In the genomic region with DNA sequence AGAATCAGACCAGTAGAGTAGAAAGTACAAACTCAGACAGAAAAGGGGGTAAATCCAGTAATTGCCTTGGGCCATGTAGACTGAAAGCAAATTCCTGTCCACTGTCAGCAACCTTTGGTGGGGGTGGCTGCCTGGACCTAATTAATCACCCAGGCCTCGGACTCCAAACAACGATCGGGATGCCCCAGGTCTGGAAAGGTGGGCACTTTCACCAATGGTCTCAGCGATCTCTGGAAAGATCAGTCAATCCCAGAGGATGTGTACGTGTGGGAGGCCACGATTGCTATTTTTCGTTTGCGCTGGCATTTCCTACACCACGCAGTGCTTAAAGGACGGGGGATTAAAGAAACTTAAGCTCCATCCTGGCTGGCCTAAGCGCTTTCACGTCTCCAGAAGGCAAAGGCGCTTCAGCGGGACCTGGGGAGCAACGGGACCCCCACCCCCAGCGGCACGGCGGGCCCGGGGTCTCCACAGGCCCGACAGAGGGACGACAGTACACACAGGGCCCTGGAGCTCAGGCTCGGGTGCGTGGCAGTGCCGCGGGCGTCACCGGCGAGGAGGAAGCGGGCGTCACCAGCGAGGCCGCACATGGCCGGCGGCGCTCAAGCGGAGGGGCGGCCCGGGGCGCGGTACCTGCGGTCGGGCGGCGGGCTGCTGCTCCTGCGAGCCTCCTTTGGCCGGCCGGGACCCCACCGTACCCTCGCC, we compare ENCODE assay signal across 8 mouse cellular contexts. TPM values are rescaled to one million over a fixed set of nuclear protein-coding genes. Genes with fewer than 3 reads are reported as not detected.
DNase-seq lines count a peak whose midpoint lies in the region; ATAC-seq and TF ChIP-seq lines count a peak whose summit lies in the region.

No protein-coding gene starts in this region.

- peak overlapping the region; percentile 97 for H3K9ac ChIP-seq in forebrain, embryonic 16.5 days (replicated peaks; ENCODE audit: low read depth, low read length)
- peak overlapping the region; percentile 96 for H3K9ac ChIP-seq in midbrain, postnatal 0 days (replicated peaks; ENCODE audit: low read length, poor library complexity, severe bottlenecking)

- peak overlapping the region; percentile 86 for H3K27ac ChIP-seq in forebrain, embryonic 16.5 days (ENCODE audit: low read length)
- H3K27ac ChIP-seq in limb, embryonic 10.5 days: peak overlapping the region; percentile 98
- H3K27ac ChIP-seq in midbrain, postnatal 0 days (ENCODE audit: low read depth, low read length): peak overlapping the region; percentile 85

- peak; percentile 29 for DNase-seq in adrenal gland, postnatal 10 days
- no peak for DNase-seq in adrenal gland, adult 18-20 months (ENCODE audit: low spot score in 2 of 2)
- DNase-seq in right cerebral cortex, adult 2 months (ENCODE audit: low spot score in 2 of 2): peak; percentile 40 to 55
- DNase-seq in right cerebral cortex, postnatal 25 days: no peak
- DNase-seq in limb, embryonic 10.5 days (ENCODE audit: low spot score): no peak
- DNase-seq in midbrain, postnatal 0 days (ENCODE audit: low spot score): no peak
- DNase-seq in spleen, postnatal 14 days (ENCODE audit: low spot score in 2 of 2): no peak

- WGBS in forebrain, embryonic 16.5 days: under 1% methylated on average over 47 of the region's 49 CpGs
- WGBS in limb, embryonic 10.5 days: 1% methylated on average over 49 of the region's 49 CpGs
- WGBS in midbrain, postnatal 0 days: under 1% methylated on average over 31 of the region's 49 CpGs

- no peaks in the 10 kb centered on the region for H3K9me3 ChIP-seq in forebrain, embryonic 16.5 days (ENCODE audit: control insufficient read depth, low read length)
- H3K9me3 ChIP-seq in limb, embryonic 10.5 days (replicated peaks): no peaks in the 10 kb centered on the region
- H3K9me3 ChIP-seq in midbrain, postnatal 0 days (ENCODE audit: low read length): no peaks in the 10 kb centered on the region

- TF ChIP-seq CTCF in midbrain, postnatal 0 days (IDR thresholded peaks at IDR 0.05): no peak

- no peaks in the 10 kb centered on the region for H3K27me3 ChIP-seq in forebrain, embryonic 16.5 days (replicated peaks; ENCODE audit: control insufficient read depth, insufficient read depth, low read length)
- H3K27me3 ChIP-seq in limb, embryonic 10.5 days (ENCODE audit: low read depth, poor library complexity, severe bottlenecking): no peaks in the 10 kb centered on the region
- H3K27me3 ChIP-seq in midbrain, postnatal 0 days (ENCODE audit: insufficient read depth, low read length): no peaks in the 10 kb centered on the region

- peaks cover 11% of the 10 kb centered on the region for H3K4me1 ChIP-seq in forebrain, embryonic 16.5 days (replicated peaks; ENCODE audit: control insufficient read depth, insufficient read depth, low read length)
- peaks cover 11% of the 10 kb centered on the region for H3K4me1 ChIP-seq in limb, embryonic 10.5 days
- 0 out of 2 replicates have a peak, but pooled peaks cover 9% of the 10 kb centered on the region for H3K4me1 ChIP-seq in midbrain, postnatal 0 days (ENCODE audit: insufficient read depth, low read length)

- peak overlapping the region; percentile 92 for H3K4me2 ChIP-seq in forebrain, embryonic 16.5 days (ENCODE audit: low read length)
- peak overlapping the region; percentile 87 for H3K4me2 ChIP-seq in midbrain, postnatal 0 days (ENCODE audit: low read depth, low read length, poor library complexity, severe bottlenecking)

- peak overlapping the region; percentile 84 for H3K4me3 ChIP-seq in forebrain, embryonic 16.5 days (replicated peaks; ENCODE audit: low read length)
- peak overlapping the region; percentile 97 for H3K4me3 ChIP-seq in limb, embryonic 10.5 days
- peak overlapping the region; percentile 92 for H3K4me3 ChIP-seq in midbrain, postnatal 0 days (ENCODE audit: low read depth, low read length)

- ATAC-seq in forebrain, embryonic 16.5 days: peak; percentile 90
- peak; percentile 86 for ATAC-seq in midbrain, postnatal 0 days (ENCODE audit: low FRiP score)

- H3K36me3 ChIP-seq in forebrain, embryonic 16.5 days (ENCODE audit: control insufficient read depth, insufficient read depth): peaks cover 12% of the 10 kb centered on the region
- H3K36me3 ChIP-seq in limb, embryonic 10.5 days: peaks cover 40% of the 10 kb centered on the region
- H3K36me3 ChIP-seq in midbrain, postnatal 0 days (ENCODE audit: insufficient read depth, low read length): peaks cover 12% of the 10 kb centered on the region; the same call in 1 of the 2 replicates

RNA-seq across cellular contexts. Expression of a gene that starts 0.5 kb away (rescaled TPM):
- total RNA-seq in adrenal gland, postnatal 10 days (2021): 10 to 100 TPM; 23.8 to 26.7 TPM
- total RNA-seq in adrenal gland, adult 18-20 months (2021): 10 to 100 TPM; 23.5 to 26.6 TPM
- polyA plus RNA-seq in forebrain, embryonic 16.5 days (2015; fragmentation: Nextera tagmentation; extraction: Ambion mirVana): 18.5 and 18.8 TPM in 2 replicates
- 22.2 and 23.4 TPM in 2 replicates for polyA plus RNA-seq in limb, embryonic 10.5 days (2016; fragmentation: Nextera tagmentation; extraction: Ambion mirVana)
- total RNA-seq in midbrain, postnatal 0 days (2014; rRNA removed): 20.8 and 21.2 TPM in 2 replicates
- polyA plus RNA-seq in midbrain, postnatal 0 days (2015; fragmentation: Nextera tagmentation; extraction: Ambion mirVana): 8.1 and 9.0 TPM in 2 replicates

RNA-seq across cellular contexts. Expression of a gene that starts 48.1 kb away (rescaled TPM):
- total RNA-seq in adrenal gland, postnatal 10 days (2021): 10 to 100 TPM; 39.5 to 39.8 TPM
- 10 to 100 TPM; 51.0 to 57.2 TPM for total RNA-seq in adrenal gland, adult 18-20 months (2021)
- polyA plus RNA-seq in forebrain, embryonic 16.5 days (2015; fragmentation: Nextera tagmentation; extraction: Ambion mirVana): 45.0 and 56.0 TPM in 2 replicates
- polyA plus RNA-seq in limb, embryonic 10.5 days (2016; fragmentation: Nextera tagmentation; extraction: Ambion mirVana): 30.3 and 33.9 TPM in 2 replicates
- 26.9 and 52.7 TPM in 2 replicates for total RNA-seq in midbrain, postnatal 0 days (2014; rRNA removed)
- polyA plus RNA-seq in midbrain, postnatal 0 days (2015; fragmentation: Nextera tagmentation; extraction: Ambion mirVana): 33.9 and 36.9 TPM in 2 replicates

Comparison
In these comparisons a context has a peak if more than half of its experiments do, and no peak if none do; other contexts are left out.
1. DNase-seq: peak in adrenal gland, postnatal 10 days (single experiment) and right cerebral cortex, adult 2 months (2 of 2); none in adrenal gland, adult 18-20 months (0 of 2), right cerebral cortex, postnatal 25 days (single experiment), limb, embryonic 10.5 days (single experiment), midbrain, postnatal 0 days (single experiment) and spleen, postnatal 14 days (0 of 2).
2. Peak in every context shown above with its lines, with median percentiles within 50 percentile points of each other: H3K27ac ChIP-seq and H3K4me3 ChIP-seq.